Mouse (Mus musculus) stomach, postnatal 0 days (tissue): ENCODE measurements at regions not wholly inside any gene's neighbourhood (a gene's known extent, or its start where the extent isn't known, plus 50 kb on each side); places are given as distances from the start of the nearest gene placed in this dataset.

Experiments used
- CTCF ChIP-seq: IDR thresholded peaks from 2 replicates; pipeline ENCODE4 v1.5.1; 2016; ENCODE audit warnings: antibody characterized with exemption, low read depth, mild to moderate bottlenecking, moderate library complexity
- EP300 ChIP-seq: optimal IDR thresholded peaks from 2 replicates; pipeline ENCODE3; 2016; ENCODE audit warnings: antibody characterized with exemption

- TF ChIP-seq EP300: no peak
- TF ChIP-seq CTCF: no peak
Observed at GRCm38 (mm10) chr6:139099273-139099672, 402.5 kb downstream of the Rergl start.
